Mouse (Mus musculus) heart, adult 9 months (tissue): ENCODE measurements at regions not wholly inside any gene's neighbourhood (a gene's known extent, or its start where the extent isn't known, plus 50 kb on each side); places are given as distances from the start of the nearest gene placed in this dataset.
A peak's percentile ranks its signal among the peaks of the same experiment; 100 is the strongest.

Source experiments
- DNase-seq, 2 experiments: peaks; one replicate each; pipeline ENCODE4 v3.0.0; 2022; ENCODE audit warnings: low spot score in 2 of 2

GRCm38 (mm10) chr4:135034406-135034805 is 86.0 kb upstream of the Runx3 start:
- no peak for DNase-seq

DNA sequence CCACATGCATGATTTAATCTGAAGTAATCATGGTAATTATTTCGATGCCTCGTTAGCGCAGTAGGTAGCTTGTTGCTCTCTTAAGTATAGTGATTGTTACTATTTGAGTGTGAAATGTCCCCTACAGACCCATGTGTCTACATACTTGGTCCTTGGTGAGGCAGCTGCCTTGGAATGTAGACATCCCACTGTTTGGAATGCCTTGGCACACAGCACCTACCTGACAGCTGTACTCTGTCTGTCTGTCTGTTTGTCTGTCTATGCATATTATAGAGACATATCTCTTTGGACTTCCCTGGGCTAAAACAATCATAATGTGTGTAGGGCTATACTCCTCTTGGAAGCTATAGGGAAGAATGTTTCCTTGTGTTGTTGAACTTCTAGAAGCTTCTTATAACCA is 83.7 kb upstream of the Runx3 start:
- no peak for DNase-seq

DNA sequence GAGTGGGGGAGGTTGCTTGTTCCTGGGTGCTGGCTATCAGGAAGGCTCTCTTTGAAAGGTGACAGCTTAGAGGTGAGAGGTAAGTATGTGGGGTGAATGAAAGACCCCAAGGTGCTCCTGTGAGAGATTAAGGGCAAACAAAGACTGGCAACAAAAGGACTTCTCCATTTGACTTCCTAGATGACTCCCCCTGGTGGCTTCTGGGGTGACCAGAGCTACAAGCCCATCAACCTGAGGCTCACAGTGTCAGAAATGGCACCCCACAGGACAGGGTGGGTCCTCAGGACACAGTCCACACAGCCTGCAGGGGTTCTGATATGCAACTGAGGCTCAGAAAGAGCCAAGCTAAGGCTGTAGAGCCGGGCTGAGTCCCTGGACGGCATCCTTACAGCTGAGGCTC is 81.2 kb upstream of the Runx3 start:
- no peak for DNase-seq

GRCm38 (mm10) chr4:135041921-135042320 is 78.5 kb upstream of the Runx3 start:
- DNase-seq = no peak

GRCm38 (mm10) chr4:135042501-135042900 is 78.0 kb upstream of the Runx3 start:
- DNase-seq = no peak

DNA sequence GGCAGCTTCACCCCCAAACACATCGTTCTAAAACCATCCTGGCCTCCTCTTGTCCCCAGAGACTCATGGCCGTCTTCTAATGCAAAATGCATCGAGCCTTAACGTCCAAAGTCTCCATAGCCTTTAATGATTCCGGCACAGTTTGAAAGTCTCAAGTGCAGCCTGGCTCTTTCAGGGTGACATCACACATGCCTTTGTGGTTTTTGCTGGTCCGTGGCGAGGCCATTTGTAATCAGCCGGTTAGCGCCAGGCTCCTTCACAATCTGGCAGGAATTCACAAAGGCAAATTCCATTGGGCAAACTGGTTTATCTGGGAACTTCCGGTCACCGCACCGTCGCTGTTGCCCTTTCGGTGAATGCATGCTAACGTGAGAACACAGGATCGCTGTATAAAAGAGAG is 75.4 kb upstream of the Runx3 start:
- DNase-seq = no peak

DNA sequence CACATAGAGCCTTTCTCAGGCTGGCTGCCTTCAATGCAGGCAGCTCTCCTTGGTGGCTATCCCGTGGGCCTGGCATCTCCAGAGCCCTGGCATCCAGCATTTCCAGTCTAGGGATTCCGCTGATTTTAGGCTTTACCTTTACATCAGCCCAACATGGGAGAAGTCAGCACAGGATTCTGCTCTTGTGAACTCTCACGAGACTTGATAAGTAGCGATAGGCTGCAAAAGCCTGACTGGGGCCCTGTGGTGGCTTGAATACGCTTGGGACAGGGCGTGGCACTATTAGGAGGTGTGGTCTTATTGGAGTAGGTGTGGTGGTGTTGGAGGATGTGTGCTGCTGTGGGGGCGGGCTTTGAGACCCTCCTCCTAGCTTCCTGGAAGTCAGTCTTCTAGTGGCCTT is 73.8 kb upstream of the Runx3 start:
- DNase-seq = no peak

GRCm38 (mm10) chr4:135047251-135047650 is 73.2 kb upstream of the Runx3 start:
- DNase-seq = no peak

DNA sequence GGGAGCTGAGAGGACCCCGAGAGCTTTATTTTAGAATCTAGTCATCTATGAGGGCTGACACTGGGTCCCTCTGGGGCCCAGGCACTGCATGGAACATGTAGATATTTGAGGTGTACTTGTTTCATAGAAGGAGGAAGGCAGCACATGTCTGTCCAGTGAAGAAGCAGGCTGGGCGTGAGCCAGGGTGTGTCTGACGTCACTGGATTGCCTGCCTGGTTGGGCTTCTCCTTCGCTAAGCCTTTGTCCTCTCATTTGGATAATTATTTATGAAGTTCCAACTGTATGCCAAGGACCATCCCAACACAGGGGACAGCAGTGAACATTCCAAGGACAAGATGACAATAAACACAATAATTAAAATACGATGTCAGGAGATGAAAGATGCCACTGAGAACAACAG is 72.7 kb upstream of the Runx3 start:
- no peak for DNase-seq

DNA sequence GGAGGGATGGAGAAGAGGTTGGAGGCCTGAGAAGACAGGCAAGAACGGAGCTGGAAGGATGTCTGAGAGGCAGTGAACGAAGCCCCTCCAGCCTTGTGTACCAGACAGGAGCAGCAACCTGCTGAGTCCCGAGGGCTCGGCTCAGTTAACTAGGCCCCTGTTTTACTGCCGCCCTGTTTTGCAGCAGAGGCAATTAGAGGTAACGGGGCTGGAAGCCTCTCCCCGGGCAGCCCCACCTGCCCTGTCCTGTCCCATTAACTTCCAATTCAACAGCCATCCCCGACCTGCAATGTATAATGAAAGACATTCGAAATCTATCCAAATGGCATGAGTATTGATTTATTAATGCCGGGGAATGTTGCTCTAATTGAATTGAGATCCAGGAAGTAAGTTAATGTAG is 70.5 kb upstream of the Runx3 start:
- no peak for DNase-seq

GRCm38 (mm10) chr4:135051466-135051865 is 69.0 kb upstream of the Runx3 start:
- no peak for DNase-seq

- DNase-seq = no peak
Measured at GRCm38 (mm10) chr4:135053585-135053984, 66.9 kb upstream of the Runx3 start.

DNA sequence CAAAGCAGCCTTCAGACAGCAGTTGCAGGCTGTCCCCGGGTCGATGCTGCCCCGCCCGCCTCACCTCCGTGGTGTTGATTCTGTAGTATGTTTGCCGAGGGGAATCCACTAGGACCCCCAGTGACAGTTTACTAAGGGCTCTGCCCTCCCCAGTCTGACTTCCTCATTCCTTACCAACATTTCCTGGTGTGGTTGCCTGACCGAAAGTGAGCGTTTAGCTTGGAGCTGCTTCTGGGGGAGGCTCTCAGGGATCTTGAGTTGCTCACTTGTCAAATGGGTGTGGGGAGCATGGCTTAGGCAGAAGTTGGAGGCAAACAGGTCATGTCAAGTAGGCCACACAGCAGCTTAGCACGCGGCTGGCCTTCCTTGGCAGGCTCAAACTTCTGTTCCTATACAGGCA is 66.1 kb upstream of the Runx3 start:
- DNase-seq = peak in 1 of 2 experiments; percentile 19

DNA sequence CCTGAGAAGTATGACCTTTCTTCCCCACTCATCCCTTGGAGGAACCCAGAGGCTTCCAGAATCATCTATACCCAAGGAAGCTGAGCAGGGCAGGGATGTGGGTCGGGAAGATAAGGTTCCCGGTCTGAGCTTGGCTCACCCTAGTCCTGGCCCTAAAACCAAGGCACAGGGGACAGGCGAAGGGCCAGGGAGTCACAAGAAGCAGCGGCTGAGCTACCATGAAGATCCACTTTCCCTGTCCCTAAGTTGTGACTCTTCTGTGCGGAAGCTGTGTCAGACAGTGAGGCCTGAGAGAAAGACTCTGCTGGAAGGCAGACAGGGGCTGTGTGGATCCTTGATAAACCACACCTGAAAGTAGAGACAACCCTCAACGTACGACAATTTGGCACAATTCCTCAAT is 64.1 kb upstream of the Runx3 start:
- DNase-seq = no peak

- no peak for DNase-seq
Measured at GRCm38 (mm10) chr4:135057286-135057685, 63.2 kb upstream of the Runx3 start.

GRCm38 (mm10) chr4:135058895-135059294 is 61.6 kb upstream of the Runx3 start:
- no peak for DNase-seq

GRCm38 (mm10) chr4:135061030-135061743 is 59.3 kb upstream of the Runx3 start:
- no peak for DNase-seq

DNA sequence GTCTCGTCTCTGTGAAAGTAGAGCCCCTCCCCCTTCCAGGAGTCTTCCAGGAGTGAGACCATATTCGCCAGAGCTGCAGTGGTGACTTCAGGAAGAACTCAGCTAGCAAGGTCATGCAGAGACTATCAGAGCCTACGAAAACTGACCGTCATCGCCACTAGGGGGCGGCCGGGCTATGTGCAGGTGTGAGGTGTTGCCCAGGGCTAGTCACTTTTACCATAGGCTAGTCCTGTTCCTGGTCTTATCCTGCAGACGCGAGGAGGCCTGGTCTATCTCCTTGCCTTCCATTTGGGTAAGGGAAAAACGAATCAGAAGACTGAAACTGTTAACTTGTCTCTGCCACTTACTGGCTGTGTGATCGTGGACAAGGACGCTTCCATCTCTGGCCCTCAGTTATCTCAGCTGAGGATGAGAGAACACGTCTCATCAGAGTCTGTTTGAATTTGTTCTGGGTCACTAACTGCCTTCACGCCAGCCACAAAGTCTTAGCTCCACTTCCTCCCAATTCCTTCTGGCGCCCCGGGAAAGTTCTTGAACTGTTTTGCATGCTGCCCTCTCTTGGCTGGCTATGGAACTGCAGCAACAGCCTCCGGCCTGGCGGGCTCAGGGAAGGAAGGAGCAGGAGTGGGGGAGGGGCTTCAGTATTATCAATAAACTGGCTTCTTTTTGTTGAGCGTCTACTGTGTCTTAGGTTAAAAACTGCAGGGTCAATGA is 53.5 kb upstream of the Runx3 start:
- DNase-seq = peak; percentile 67 to 82

- DNase-seq = no peak
Measured at GRCm38 (mm10) chr4:135067805-135068204, 52.6 kb upstream of the Runx3 start.

DNA sequence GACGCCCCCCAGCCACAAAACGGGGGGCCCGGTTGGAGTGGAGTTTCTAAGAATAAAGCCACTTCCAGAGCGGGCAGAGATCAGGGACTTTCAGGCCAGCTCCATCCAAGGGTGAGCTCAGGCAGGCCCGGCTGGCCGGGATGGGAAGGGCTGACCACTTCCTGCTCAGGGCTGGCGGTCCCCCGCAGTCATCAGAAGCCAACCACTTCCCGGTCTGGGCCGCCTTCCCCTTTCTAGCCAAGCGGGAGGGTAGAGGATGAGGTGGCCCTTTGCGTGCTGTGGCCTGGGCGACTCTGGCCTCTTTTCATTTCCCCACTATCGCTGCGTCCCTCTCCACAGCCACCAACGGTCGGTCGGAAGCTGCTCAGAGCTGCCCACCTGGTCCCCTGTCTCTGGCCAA is 50.6 kb upstream of the Runx3 start:
- DNase-seq = peak; percentile 42 to 66
